Mouse (Mus musculus): ENCODE measurements around the gene Grm1. TPM values are rescaled to one million over a fixed set of nuclear protein-coding genes. Genes with fewer than 3 reads are reported as not detected.
"Not testable (repeated sequence)": the region's sequence is repeated elsewhere in the genome, so short reads cannot be mapped to it uniquely, and the experiment has no call there.

Gene Grm1
- not detected for polyA plus RNA-seq (2017; shearing (Covaris generic))

- no peak for ATAC-seq
These were observed at the start of gene Grm1 for GRCm38 (mm10) chr10:11081611-11082398. Gene Grm1 (minus strand): TSS chr10:11082356.

DNA sequence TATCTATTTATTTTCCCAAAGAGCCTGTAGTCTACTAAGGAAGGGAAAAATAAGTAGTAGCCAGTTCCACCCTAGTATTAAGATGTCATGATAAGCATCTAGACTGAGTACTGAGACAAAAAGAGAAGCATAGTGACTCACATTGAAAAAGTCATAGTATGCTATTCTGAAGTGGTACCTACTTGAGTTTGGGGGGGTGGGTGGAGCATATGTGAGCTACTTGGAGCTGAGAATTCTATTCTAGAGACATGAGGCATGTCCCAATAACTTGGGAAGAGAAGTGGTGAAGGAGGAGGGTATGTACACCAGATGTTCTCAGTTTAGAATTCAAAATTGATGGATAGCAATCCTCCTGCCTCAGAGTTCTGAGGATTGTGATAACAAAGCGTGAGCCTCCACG is 39.6 kb upstream of the Grm1 start:
- ATAC-seq, result no peak

GRCm38 (mm10) chr10:11098475-11099044 is 16.4 kb upstream of the Grm1 start:
- no peak for ATAC-seq

GRCm38 (mm10) chr10:11086348-11086747 is 4.2 kb upstream of the Grm1 start:
- ATAC-seq, result no peak

DNA sequence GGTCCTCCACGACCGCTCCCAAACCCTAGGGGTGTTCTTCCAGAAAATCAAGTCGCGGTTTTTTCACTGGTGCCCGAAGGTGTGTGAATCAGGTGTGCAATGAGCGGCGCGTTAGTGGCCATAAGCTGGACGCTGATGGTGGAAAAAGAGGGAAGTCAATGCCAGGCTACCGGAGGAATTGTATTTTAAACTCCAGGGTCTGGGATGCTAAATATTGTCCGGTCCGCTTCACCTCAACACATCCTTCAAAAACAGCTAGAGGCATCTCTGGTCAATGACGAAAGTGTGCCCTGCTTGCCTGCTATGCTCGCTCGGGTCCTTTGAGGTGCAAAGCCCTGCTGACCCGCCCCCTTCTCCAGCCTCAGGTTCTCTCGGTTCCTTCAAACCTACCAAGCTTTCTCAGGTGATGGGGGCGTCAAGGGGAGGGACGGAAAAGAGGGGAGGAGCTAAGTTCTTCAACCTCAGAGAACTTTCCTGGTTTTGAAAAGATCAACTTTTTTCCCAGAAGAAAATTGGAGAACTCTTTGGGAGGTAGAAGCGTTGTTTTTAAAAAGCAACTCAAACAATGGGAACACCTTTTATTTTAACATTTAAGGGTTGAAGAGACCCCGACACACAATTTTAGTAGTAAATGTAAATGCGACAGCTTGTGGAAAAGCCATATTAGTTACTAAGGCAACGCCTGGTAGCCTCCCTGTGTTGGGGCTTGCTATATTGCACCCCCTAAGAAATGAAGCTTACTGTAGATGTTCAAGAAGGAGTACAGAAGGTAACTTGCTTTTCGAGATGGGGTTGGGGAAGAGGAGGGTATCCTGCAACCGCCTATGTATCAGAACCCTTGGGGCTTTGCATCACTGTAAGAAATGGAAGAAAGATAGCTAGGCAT is 1.2 kb downstream of the Grm1 start:
- no peak for ATAC-seq

DNA sequence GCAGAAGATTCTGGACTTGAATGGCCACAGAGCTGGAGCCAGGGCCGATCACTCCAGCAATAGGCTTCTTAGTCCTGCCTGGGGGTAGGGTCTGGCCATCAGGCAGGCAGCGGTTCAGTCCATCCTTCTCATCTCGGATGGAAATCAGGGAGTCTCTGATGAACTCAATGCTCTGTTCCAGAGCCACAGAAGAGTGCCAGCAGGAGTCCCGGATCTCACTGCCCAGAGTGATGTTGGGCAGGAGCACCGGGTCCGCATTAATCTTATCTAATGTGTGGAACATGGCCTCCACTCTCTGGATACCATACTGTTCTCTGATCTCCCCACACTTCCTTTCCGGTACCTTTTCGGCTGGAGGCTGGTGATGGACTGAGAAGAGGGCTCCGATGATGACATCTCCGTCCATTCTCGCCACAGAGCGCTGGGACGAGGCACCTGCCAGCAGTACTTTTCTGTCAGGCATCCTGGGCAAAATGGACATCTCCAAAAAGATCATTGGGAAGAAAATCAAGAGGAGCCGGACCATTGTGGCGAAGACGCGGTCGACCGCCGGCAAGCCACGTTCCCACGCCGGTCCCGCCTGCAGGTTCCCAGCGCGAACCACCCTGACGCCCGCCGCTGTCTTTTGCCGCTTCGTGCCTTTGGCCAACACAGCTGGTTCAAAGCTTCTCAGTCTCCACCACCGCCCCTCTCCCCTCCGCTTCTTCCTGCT is 2.0 kb downstream of the Grm1 start:
- ATAC-seq, result no peak

DNA sequence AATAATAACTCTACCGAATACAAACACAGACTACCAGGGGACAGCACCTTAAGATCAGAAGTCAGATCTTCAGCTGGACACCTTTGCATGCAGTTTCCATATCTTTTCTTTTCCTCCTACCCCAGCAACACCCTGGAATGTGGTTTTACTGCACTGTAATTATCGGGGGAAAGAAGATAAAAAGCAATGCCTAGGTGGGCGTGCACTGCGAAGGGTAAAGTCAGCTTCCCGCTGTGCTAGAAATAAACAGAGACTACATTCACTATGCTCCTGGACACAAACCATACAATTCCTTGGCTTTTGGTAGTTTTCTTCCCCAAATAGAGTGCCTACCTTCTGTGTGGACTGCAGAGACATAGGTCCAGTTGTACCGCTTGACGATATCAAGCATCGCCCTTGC is 2.6 kb downstream of the Grm1 start:
- no peak for ATAC-seq

DNA sequence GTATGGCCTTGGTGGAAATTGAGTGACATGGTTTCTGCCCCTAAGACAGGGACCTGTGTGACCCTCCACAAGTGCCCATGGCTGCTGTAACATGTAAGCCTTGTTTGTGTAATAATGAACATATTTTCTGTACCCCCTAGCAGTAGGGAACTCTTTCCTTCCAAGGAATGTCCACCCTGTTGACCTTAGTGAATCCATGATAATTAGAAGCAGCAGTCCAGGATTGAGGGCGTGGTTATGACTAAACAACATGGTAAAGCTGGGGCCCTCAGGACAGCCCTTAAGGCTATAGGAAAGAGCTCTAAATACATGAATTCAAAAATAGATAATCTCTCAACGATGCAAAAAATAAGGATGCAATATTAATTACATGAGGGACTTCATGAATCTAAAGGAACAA is 17.0 kb downstream of the Grm1 start:
- ATAC-seq, result no peak

GRCm38 (mm10) chr10:11061318-11062071 is 20.7 kb downstream of the Grm1 start:
- no peak for ATAC-seq

DNA sequence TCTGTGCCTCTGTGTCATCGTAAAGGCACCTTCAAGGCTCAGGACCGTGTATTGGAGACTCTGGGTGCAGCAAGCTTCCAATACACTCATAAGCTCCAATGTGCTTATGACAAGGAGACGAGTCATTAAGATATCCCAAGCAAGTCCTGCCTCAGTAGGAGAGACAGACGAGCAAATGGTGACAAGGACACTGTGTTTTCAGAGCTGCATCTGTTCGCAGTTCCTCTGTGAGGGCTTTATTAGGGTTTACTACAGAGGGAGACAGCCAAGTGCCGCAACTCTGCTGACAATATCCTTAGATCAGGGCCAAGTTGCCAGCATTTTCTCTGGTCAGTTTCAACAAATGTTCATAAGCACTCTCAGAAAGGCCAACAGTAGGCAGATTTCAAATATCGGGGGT is 32.8 kb downstream of the Grm1 start:
- no peak for ATAC-seq

- not testable (repeated sequence) for ATAC-seq
These were observed 36.7 kb downstream of the Grm1 start for GRCm38 (mm10) chr10:11045421-11045820.

DNA sequence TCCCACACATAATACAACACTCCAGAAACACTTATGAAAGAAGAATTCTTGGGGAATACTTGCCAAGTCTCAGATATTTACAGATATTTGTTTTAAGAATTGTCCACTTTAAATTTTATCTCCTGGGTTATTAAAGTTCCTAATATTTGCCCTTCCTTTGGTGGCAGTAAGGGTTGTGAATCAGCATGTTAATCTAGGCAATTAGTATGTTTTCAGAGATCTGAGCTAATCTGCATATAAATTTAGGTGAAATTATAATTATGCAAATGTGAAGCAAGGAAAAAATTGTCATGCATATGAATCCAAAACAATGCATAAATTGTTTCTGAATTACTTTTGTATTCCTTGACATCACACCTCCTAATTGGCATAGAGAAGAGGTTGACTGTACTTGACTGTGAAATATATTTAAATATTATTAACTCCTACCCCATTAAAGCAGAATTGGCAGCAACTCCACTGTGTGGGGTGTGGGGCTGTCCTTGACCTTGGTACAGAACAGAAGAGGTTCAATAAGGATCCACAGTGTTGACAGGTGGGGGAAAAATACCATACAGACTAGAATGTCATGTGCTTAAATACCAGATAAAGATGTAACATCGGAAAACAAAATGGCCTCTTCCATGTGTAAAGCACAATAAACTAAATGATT is 37.6 kb downstream of the Grm1 start:
- ATAC-seq, result no peak

DNA sequence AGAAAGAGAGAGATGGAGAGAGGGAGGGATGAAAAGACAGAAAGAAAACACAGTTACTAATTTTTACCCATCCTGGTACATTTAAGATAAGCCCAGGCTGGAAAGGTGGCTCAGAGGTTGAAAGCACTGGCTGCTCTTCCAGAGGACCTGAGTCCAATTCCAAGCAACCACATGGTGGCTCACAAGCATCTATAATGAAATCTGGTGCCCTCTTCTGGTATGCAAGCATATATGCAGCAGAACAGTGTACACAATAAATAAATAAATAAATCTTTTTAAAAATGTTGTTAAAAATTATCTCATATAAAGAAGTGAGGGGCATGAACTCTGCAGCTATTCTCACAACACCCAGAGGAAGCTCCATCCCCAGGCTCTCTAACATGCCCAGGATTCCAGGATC is 42.8 kb downstream of the Grm1 start:
- ATAC-seq, result no peak

- ATAC-seq, result no peak
These were observed 49.9 kb downstream of the Grm1 start for GRCm38 (mm10) chr10:11032221-11032620.

DNA sequence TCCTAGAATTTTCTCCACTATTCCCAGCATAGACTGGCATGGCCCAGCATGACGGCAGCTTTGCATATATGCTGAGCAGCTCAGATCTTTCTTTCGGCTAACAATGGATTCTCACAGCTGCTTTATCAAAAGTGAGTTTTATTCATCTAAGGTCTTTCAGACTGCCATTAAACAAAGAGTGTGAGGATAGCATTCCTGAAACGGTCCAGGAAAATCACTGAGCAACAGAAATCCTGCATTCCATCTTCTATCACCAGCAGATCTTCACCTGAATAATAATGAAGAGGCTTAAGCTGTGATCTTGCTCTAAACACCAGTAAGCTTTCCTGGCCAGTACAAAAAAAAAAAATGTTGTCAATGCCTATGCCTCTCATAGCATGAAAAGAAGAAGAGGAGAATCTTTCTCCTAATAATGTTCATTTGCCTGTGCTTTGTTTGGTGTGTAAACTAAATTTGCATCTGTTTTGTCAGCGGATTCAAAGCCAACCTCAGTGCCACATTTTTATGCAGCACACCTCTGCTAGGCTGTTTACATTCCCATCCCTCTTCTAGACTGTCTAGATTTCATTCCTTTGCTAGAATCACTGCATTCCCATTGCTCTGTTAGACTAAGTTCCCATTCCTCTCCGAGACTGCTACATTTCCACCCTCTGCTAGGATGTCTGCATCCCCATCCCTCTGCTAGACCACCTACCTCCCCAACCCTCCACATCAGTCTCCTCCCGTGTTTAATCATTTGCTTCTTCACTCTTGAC is 56.2 kb downstream of the Grm1 start:
- ATAC-seq, result no peak

DNA sequence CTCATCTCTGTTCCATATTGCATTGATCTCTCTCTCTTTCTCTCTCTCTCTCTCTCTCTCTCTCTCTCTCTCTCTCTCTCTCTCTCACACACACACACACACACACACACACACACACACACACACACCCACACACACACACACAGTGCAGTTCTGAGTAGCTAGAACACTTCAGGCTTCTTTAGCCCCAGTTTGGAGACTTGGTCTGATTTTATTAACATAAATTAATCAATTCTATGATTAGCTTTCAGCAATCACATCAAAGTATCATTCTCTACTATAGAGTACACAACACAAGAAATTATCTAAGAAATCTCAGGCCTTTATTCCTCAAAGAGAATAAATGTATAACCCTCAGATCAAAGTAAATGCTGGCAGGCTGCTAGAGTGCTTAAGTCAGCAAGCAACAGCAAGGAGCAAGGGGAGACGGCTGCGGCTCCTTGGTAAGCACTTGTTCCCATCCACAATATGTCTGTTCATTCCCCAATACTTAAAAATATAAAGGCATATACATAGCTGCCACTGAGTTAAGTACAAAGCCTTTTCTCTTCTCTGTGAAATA is 63.1 kb downstream of the Grm1 start:
- no peak for ATAC-seq

- no peak for ATAC-seq
These were observed 68.5 kb downstream of the Grm1 start for GRCm38 (mm10) chr10:11013653-11014052.

DNA sequence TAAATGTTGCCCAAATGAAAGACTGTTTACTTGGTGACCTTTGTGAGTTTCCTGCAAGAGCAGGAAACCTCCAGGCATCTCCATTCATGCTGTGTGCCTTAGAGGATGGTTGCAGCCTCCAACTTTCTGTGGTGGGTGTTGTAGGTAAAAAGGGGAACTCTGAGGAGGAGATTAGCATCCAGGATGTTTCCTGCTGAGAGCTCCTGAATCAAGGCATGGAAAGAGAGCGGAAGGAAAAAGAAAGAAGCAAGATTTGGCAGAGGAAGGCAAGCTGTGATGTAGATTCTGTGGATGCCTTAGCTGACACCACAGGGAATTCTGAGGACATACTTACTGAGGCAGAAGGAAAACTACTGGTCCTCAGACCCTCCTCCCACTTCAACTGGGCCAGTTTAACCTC is 85.4 kb downstream of the Grm1 start:
- ATAC-seq, result no peak

DNA sequence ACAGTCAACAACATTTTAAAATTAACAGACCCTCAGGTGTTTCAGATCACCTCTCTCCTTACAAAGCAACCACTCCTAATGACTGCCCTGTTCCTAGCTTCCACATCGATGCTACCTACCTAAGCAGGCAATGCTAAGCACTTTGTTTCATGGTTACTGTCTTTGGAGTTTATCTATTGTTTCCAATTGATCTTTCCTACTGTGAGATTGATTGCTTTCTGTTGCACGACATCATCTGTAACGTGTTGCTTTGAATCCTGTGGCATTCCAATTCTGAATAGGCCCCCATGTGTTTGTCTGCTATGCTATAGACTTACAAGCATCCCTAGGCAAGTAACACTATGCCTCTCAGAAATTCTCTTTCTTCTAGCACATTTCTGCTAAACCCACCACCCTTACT is 90.4 kb downstream of the Grm1 start:
- ATAC-seq, result no peak

GRCm38 (mm10) chr10:10971311-10971710 is 110.8 kb downstream of the Grm1 start:
- no peak for ATAC-seq
